Mouse (Mus musculus): ENCODE measurements around the gene 2310030G06Rik. TPM values are rescaled to one million over a fixed set of nuclear protein-coding genes. Genes with fewer than 3 reads are reported as not detected.

Gene 2310030G06Rik
- not detected for polyA plus RNA-seq (2017; shearing (Covaris generic))

GRCm38 (mm10) chr9:50746214-50746677 lies at the start of gene 2310030G06Rik:
TSS of gene 2310030G06Rik (minus strand) at chr9:50746536.
- ATAC-seq, result no peak

- no peak for ATAC-seq
Measured at GRCm38 (mm10) chr9:50795266-50795665, 48.9 kb upstream of the 2310030G06Rik start.

GRCm38 (mm10) chr9:50782155-50782554 lies 35.8 kb upstream of the 2310030G06Rik start:
- peak; percentile 28 for ATAC-seq

GRCm38 (mm10) chr9:50776162-50776760 lies 29.9 kb upstream of the 2310030G06Rik start:
- ATAC-seq, result no peak

- ATAC-seq, result peak; percentile 16
Measured at GRCm38 (mm10) chr9:50775662-50776126, 29.4 kb upstream of the 2310030G06Rik start.

- peak; percentile 79 for ATAC-seq
Measured at GRCm38 (mm10) chr9:50774991-50775612, 28.8 kb upstream of the 2310030G06Rik start, which contains the start of the genes Alg9 and 1110032A03Rik. TSS of gene Alg9 (plus strand) at chr9:50775019. TSS of gene 1110032A03Rik (minus strand) at chr9:50775520.

- no peak for ATAC-seq
Measured at GRCm38 (mm10) chr9:50774026-50774462, 27.7 kb upstream of the 2310030G06Rik start.

- no peak for ATAC-seq
Measured at GRCm38 (mm10) chr9:50770011-50770410, 23.7 kb upstream of the 2310030G06Rik start.

- ATAC-seq, result peak; percentile 90
Measured at GRCm38 (mm10) chr9:50768107-50769002, 22.0 kb upstream of the 2310030G06Rik start, which contains the start of gene Fdxacb1. TSS of gene Fdxacb1 (plus strand) at chr9:50768236.

- ATAC-seq, result peak; percentile 1
Measured at GRCm38 (mm10) chr9:50767531-50768106, 21.3 kb upstream of the 2310030G06Rik start.

GRCm38 (mm10) chr9:50763331-50763730 lies 17.0 kb upstream of the 2310030G06Rik start:
- ATAC-seq, result no peak

GRCm38 (mm10) chr9:50761520-50762243 lies 15.3 kb upstream of the 2310030G06Rik start:
- ATAC-seq, result no peak

- no peak for ATAC-seq
Measured at GRCm38 (mm10) chr9:50756711-50757110, 10.4 kb upstream of the 2310030G06Rik start.

- ATAC-seq, result no peak
Measured at GRCm38 (mm10) chr9:50753947-50754346, 7.6 kb upstream of the 2310030G06Rik start.

GRCm38 (mm10) chr9:50752784-50753615 lies 6.7 kb upstream of the 2310030G06Rik start:
- ATAC-seq, result no peak

GRCm38 (mm10) chr9:50752054-50752602 lies 5.8 kb upstream of the 2310030G06Rik start, which contains the start of gene Hspb2:
TSS of gene Hspb2 (minus strand) at chr9:50752354.
- no peak for ATAC-seq

GRCm38 (mm10) chr9:50751323-50751722 lies 5.0 kb upstream of the 2310030G06Rik start, which contains the start of gene Cryab:
TSS of gene Cryab (plus strand) at chr9:50751325.
- no peak for ATAC-seq

- ATAC-seq, result no peak
Measured at GRCm38 (mm10) chr9:50750706-50751105, 4.4 kb upstream of the 2310030G06Rik start.

- ATAC-seq, result no peak
Measured at GRCm38 (mm10) chr9:50745806-50746205, 530 bp downstream of the 2310030G06Rik start.

GRCm38 (mm10) chr9:50742744-50743143 lies 3.6 kb downstream of the 2310030G06Rik start:
- ATAC-seq, result no peak
